Mouse (Mus musculus): ENCODE data around the gene Baiap2l1.
"Not testable (repeated sequence)": the region's sequence is repeated elsewhere in the genome, so short reads cannot be mapped to it uniquely, and the experiment has no call there.

The Baiap2l1 gene

DNA sequence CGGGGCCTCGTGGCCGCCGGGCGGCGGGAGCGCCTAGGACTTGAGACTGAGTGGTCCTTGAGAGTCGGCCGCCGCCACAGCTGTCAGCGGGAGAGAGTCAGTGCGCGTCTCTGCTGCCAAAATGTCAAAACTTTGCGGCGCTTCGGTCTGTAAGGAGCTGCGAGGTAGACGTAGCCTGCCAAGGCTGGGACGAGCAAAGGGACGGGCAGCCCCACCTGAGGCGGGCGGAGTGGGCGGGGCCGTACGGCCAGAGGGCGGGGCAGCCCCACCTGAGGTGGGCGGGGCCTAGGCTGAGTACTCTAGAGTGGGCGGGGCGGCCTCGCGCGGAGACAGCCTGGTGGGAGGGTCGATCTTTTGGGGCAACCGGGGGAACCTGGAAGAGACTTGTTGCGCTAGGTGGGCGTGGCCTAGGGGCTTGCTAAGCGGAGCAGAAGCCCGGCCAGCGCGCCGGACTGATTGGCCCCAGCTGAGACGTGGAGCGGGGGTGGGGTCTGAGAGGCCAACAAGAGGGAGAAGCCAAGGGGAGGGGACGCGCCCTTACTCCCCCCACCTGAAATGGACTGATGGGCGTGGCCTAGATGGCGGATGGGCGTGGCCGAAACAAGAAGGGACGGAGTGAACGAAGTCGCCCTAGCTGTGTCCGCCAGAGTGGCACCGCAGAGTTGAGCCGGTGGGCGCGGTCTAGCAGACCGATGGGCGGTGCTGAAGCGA, at the start of gene Baiap2l1:
Gene Baiap2l1, minus strand, starts transcription at position 232 of the 711 bp plus-strand sequence.
- peak; percentile 93 for DNase-seq

DNA sequence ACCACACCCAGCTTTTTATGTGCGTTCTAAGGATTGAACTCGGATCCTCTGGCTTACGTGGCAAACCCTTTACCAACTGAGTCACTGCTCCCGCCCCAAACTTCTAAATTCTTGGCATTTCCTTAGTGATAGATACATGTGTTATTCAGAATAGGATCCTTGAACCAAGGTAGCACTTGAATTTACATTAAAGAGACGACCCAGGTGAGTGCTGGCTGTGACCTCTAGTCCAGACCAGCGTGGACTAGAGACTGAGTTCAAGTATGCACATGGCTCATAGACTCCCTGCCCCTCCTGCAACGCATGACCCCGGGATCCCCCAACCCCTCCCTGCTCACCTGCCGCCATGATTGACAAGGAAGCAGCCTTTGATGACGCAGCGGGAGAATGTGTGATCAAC, 48.3 kb upstream of the Baiap2l1 start:
- no peak for DNase-seq

DNA sequence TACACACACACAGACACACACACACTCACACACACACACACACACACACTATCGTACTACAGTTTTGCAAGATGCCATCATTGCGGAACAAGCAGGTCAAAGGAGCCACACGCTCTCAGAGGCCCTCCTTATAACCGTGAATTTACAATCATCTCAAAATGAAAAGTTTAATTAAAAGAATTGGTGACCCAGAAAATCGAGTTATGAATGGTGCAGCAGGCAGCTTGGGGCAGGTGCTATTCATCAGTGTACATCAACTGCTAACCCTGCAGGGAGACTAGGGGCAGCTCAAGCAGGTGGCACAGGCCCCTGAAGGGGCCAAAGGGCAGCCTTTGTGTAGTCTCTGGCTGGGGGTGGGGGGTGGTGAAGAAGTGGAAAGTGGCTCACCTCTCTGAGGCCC, 42.9 kb upstream of the Baiap2l1 start:
- peak; percentile 67 for DNase-seq

DNA sequence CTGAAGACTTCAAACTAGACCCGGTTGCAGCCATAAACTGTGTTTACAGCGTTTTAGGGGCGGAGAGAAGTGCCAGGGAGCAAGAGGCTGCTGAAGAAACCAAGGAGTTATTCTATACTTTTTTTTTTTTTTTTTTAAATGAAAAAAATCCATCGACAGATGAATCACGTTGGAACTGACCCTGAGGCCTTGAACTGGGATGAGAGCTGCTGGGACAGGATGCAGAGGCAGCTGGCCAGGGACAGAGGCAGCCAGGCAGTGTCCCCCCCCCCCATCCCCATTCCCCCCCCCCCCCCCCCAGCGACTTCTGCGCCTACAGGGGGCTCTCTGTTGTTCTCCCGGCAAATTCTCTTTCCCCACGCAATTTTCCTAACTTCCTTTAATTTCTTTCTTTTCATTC, 39.7 kb upstream of the Baiap2l1 start:
- no peak for DNase-seq

DNA sequence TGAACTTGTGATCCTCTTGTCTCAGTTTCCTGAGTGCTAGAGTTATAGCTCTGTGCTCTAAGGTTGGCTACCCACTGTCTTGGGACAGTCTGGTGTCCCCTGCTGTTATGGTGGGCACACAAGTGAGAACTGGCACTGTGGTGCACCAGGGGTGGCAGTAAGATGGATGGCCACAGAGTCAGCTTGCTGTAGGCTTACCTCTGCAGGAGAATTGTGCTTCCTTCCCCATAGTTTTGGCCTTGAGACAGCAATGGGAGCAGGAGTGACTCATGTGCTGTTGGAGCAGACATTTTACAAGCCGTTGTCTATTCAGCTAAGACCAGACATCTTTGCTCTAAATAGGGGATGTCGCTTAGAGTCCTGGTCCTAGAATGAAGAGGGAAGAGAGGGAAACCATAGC, 36.2 kb upstream of the Baiap2l1 start:
- no peak for DNase-seq

DNA sequence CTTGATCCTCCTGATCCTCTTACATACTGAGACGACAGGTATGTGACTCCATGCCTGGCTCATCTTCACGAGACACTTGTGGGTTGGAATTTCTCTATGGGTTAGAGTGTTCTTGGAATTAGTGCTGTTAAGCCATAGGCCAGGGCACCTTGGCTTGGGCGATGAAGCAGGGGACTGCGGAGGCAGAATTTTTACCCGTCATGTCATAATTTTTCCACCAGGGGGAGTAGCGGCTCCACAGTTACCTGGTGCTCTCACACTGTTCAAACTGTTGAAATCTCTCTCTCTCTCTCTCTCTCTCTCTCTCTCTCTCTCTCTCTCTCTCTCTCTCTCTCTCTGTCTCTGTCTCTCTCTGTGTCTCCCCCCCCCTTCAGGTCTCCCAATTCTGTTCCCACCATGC, 29.9 kb upstream of the Baiap2l1 start:
- peak; percentile 74 for DNase-seq

DNA sequence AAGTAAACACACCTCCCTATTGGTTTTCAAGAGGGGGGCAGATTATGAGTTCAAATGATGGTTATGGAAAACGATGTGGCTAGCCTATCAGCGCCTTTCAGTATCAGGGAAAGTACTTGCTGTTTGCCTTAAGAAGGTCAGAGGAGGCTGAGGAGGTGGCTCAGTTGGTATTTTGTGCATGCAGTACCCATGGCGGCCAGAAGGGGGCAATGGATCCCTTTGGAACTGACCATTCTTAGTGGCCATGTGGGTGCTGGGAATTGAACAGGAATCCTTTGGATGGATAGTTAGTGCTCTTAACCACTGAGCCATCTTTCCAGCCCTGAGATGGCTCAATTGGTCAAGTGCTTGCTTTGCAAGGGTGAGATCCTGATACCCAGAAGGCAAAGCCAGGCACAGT, 26.0 kb upstream of the Baiap2l1 start:
- no peak for DNase-seq

DNA sequence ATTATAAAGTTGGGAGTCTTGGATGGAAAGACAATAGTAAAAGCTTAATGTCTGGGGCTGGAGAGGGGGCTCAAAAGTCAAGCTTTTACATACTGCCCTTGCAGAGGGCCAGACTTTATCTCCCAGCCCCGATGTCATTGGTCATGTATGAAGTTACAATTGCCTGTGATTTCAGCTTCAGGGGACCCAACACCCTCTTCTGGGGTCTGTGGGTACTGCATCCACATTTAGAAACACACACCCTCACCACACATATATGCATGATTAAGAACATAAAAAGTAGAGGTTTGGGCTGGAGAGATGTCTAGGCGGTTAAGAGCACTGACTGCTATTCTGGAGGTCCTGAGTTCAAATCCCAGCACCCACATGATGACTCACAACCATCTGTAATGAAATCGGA, 23.9 kb upstream of the Baiap2l1 start:
- DNase-seq = no peak

DNA sequence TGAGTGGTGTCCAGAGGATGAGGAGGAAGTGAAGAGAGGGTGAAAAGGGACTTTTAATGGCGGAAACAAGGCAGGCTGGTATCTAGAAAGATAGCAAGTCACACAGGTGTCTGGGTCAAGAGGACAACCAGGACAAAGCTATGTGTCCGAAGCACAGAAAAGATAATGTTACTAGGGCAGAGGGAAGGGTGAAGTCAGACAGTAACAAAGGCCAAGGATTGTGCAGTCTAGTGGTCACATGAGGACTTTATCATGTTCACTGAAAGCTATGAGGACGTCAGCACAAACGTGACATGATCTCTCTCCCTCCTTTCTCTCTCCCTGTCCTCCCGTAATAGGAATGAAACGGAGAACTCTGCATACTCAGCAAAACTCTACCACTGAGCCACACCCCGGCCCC, 22.8 kb upstream of the Baiap2l1 start:
- no peak for DNase-seq

DNA sequence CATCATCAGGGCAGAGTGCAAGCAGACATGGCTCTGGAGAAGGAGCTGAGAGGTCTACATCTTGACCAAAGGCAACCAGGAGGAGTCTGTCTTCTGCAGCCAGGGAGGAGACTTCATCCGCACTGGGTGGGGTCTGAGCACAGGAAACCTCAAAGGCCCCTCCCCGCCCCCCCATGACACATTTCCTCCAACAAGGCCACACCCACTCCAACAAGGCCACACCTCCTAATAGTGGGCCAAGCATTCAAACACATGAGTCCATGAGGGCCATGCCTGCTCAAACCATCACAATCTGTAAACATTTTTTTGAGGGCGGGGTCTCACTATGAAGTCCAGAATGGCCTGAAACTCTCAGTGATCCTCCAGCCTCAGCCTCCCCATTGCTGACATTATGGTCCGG, 21.5 kb upstream of the Baiap2l1 start:
- DNase-seq = no peak

DNA sequence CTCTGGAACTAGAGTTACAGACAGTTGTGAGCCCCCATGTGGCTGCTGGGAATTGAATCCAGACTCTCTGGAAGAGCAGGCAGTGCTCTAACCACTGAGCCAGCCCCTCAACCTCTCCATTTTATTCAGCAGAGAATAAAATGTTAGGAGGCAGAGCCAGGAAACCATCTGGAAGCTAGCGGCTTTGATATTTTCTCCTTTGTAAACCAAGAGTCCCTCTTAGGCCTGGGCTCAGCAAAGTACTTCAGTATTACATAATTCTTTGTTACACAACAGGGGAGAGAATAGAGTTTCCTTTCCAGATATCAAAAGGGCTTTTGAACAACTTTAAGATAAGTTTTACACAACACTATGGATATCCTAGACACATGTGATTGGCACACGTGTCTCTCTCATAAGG, 15.0 kb upstream of the Baiap2l1 start:
- no peak for DNase-seq

DNA sequence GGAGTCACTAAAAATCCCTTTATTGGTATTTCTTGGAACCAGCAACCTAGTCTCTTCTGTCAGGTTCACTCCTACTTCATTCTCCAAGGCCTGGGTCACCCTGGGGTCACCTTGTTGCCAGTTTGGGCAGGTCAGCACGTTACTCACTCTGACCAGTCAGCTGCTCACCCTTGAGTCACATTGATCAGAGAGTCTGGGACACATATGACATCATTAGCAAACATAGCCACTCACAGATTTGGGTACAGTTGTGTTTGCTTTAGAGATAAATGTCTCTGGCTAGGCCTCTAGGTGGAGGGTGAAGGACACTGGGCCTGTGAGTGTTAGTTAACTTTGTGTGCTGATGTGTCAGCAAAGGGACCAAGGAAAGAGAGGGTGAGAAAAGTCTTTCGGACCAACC, 14.3 kb upstream of the Baiap2l1 start:
- no peak for DNase-seq

DNA sequence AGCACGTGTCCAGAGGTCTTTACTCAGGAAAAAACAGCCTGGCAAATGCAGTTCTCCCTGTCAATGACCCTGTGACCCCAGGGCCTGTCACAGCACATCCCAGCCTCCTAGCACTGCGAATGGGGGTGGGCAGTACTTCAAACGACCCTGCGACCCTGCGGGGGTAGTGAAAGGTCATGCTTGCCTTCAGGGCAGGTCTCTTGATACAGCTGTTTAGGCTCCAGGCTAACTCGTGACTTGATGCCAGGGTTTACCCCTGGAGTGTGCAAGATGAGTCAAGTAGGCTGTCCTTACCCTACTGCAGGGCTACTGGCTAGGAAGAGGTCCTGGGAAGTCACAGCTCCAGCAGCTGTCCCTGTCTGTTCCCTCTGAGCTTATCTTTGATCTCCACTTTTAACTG, 13.1 kb upstream of the Baiap2l1 start:
- DNase-seq = no peak

DNA sequence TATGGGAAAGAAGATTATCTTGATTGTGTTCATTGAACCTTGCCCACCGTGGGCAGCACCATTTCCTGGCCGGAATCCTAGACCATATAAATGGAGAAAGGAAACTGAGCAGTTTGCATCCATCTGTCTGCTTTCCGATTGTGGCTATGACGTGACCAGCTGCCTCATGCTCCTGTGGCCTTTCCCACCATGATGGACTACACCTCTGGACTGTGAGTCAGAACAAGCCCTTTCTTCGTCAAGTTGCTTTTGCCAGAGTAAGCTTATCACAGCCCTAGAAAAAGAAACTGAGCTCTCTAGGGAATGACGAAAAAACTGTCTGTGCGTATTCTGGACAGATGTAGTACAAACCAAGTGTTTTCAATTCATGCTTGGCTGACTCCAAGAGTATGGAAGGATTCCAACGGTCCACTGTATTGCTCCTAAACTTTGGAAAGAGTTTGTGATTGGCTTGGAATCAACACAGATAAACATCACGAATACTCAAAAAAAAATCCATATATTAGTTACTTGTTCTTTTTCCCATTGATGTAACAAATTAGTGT, 10.8 kb upstream of the Baiap2l1 start:
- no peak for DNase-seq

DNA sequence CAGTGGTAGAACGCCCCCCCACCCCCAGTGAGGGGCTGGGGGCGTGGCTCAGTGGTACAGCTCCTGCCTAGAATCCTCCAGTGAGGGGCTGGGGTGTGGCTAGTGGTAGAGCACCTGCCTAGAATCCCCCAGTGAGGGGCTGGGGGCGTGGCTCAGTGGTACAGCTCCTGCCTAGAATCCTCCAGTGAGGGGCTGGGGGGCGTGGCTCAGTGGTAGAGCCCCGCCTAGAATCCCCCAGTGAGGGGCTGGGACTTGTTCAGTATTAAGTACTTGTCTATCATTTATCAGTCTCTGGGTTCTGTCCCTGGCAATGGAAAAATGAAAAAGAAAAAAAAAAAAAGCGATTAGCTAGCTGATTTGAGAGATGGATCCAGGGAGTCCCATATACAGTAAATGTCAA, 8.6 kb upstream of the Baiap2l1 start:
- DNase-seq = not testable (repeated sequence)

DNA sequence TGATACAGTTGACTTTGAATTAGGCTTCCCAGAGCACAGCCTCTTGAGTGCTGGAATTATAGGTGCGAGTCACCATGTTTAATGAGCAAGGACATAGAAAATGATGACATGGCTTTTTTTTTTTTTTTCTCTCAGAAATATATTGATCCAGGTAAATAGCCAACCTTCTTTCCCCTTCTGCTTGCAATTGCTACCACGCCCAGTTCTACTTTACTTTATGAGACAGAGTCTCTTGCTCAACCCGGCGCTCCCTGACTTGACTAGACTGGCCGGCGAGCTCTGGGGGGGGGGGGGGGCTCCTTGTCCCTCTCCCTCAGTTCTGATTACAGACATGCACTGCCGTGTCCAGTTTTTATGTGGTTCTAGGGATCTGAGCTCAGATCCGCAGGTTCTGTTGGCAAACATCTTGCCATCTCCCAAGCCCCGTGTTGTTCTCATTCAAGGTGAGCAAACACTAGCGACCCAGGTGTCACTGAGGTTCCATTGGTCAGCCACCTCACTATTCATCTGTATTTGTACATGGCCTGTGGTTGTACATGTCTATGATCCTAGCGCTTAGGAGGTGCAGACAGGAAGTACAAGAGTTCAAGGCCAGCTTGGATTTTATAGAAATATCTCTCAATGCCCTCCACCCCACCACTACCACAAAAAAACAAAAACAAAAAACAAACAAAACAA, 6.9 kb upstream of the Baiap2l1 start:
- no peak for DNase-seq

DNA sequence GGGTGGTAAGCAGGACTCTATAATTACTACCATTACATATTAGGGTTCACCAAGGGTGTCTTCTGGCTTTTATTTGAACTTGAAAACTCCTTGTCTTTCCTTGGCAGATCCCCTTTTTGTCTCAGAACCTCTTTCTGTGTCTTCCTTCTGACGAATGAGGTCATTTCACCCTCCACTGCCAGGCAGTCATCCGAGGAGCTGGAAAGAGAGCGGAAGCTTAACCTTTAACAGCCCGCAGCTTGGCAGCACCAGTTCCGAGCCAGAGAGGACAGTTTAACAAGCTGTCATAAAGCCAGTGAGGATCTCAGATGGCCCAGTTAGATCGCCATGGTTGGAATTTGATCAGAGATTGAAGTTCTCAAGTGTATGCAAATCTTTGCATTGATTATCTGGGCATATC, 2.4 kb upstream of the Baiap2l1 start:
- DNase-seq = peak; percentile 10

DNA sequence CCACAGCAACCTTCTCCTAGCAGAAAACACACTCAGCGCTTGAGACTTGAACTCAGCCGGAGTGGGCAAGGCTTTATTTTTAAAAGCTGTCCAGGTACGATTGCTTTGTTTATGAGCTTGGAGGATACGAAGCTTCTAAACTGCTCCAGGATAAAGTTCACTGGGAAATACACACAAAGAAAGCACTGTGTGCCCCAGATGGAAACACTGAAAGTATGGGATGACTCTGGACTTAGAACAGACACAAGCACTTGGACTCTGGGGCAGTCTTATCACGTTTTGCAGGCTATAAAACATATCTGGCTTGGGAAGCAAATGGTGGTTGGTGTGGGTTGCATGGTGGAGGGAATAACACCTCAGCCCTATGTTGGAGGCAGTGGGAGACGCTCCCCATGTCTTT, 2.0 kb upstream of the Baiap2l1 start:
- no peak for DNase-seq

DNA sequence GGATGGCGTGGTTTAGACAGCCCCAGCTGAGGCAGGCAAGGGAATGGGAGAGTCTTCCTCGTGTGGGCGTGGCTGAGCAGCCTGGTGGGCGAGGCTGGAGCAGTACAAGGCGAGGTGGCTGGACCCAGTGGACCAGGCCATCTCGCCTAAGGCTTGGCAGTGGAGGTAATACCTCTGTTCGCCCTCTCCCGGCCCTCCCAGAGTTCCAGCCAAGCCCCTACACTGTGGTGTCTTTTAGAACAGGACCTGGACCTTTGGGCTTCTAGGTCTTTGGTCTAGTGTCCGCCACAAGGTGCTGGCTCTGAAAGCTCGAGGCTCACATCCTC, 643 bp upstream of the Baiap2l1 start:
- DNase-seq = no peak

DNA sequence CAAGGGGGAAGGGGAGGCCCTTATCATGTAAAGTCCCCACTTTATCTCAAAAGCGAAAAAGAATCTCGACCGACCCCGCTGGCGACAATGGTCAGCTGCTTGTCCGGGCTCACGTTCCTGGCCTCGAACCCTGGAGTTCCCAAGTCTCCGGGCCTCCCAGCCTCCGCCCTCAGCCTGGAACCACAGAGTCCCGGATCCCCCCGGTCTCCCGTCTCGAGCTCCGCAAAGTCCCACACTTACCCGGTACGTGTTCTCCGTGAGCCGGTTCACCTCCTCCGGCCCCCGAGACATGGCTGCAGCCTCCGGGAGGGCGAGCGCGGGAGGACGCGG, 396 bp downstream of the Baiap2l1 start:
- no peak for DNase-seq

DNA sequence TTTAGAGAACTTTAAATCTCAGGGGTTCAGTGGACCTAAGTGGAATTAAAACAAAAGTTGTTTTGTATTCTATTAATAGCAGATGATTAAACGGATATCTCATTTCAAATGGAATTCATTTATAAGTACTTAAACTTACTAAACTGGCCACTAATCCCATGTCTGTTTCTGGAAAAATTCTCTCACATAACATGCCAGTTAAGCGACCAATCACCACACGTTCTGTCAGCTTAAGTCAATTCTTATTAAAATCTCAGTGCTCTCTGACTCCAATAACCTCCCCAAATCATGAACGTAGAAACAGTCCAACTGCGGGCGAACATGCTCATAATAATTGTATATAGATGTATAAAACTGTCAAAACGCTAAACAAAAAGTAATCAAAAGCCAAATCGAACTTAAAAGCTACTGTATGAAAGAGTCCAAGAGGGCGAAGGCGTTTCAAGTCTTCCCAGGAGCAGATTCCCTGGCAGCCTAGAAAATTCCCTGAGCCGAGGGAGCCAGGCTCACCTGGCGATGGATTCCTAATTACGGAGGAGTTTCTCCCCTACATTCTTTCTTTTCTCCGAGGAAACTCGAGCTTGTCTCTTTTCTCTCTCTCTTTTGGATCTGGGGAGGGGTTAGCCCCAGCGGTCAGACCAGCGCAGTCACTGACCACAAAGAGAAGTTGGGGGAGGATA, 996 bp downstream of the Baiap2l1 start:
- peak; percentile 23 for DNase-seq

DNA sequence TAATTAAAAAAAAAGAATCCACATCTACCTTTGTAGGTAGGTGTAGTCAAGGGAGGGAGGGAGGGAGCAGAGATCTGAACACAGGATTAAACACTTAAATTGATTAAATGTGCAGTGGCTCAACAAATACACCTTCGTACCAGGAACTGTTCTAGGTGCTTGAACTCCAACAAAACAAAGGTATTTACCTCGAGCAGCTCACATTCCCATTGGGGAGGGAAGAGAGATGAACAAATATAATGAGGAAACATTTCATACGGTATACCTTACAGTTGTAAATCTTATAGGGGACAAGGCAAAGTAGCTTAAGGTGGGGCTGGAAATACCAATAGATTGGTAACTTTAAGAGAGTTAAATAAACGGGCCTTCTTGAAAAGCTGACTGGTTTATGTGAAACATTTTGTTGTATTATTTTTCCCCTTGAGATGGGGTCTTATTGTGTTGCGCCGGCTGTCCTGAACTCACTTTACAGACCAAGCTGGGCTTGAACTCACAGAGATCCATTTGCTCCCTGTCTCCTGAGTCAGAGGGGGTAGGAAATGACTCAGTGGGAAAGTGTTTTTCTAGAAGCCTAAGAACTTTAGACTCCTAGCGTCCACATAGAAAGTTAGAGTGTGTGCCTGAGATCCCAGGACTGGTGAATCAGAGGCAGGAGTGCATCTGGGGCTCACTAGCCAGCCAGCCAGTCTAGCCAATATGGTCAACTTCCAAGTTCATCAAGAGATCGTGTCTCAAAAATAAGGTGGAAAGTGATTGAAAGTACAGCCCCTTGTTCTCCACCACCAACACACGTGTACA, 5.5 kb downstream of the Baiap2l1 start:
- no peak for DNase-seq

DNA sequence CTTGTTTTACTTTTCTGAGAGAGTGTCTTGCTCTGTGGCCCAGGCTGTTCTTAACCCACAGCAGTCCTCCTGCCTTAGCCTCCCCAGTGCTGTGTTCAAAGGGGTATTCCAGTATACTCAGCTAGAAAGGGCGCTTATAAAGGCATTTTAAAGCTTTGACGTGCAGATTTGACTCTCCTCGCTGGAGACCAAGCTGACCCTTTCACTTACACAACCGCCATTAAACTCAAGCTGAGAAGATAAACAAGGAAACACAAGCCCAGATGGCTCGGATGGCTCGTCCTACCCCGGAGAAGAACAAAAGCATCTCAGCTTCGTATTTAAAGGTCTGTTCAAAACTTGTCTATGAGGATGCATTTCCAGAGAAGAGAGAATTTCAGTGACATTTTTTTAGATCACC, 6.7 kb downstream of the Baiap2l1 start:
- no peak for DNase-seq

DNA sequence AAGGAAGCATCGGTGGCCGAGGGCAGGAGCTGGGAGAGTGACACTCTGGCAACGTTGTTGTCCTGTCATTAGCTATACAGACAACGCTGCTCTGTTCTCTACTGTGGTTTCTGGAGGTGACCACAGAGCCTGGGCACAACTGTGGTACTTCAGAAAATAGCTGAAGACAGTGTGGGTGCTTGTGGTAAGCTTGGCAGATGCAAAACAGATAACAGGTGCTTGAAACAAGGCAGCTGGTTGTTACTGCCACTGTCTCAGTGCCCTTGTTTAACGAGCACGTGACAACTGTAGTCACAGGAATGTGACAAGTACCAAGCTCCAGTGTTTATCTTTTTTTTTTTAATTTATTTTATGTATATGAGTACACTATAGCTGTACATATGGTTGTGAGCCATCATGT, 13.3 kb downstream of the Baiap2l1 start:
- DNase-seq = no peak

Measured in retina, postnatal 1 day (tissue).